Mouse (Mus musculus) hindbrain, embryonic 13.5 days (tissue): ENCODE measurements around the gene Limd2. TPM values are rescaled to one million over a fixed set of nuclear protein-coding genes. Genes with fewer than 3 reads are reported as not detected.
"Not testable (repeated sequence)": the region's sequence is repeated elsewhere in the genome, so short reads cannot be mapped to it uniquely, and the experiment has no call there.

ENCODE experiments used
- ATAC-seq: fragments of 200-750 bp; cut with Nextera tagmentation; 2 replicates; pipeline ENCODE4 v1.8.0; 2017; ENCODE audit warnings: moderate TSS enrichment; ENCODE audit not compliant: low FRiP score
- H3K27ac ChIP-seq: fragments of 300-500 bp; sonication (generic); 2 replicates; pipeline ENCODE4 v1.5.1; 2015; ENCODE audit warnings: inconsistent platforms, mild to moderate bottlenecking, moderate library complexity
- H3K27me3 ChIP-seq: fragments of 300-500 bp; sonication (generic); 2 replicates; pipeline ENCODE4 v1.6.1; 2015; ENCODE audit warnings: mild to moderate bottlenecking, inconsistent platforms
- H3K36me3 ChIP-seq: fragments of 300-500 bp; sonication (generic); 2 replicates; pipeline ENCODE4 v1.6.1; 2015; ENCODE audit warnings: mild to moderate bottlenecking, inconsistent platforms
- H3K4me1 ChIP-seq: fragments of 300-500 bp; sonication (generic); replicated peaks from 2 replicates; pipeline ENCODE4 v1.6.1; 2015; ENCODE audit warnings: inconsistent platforms
- H3K4me2 ChIP-seq: fragments of 300-500 bp; sonication (generic); 2 replicates; pipeline ENCODE4 v1.6.1; 2015; ENCODE audit warnings: inconsistent platforms, mild to moderate bottlenecking, moderate library complexity
- H3K4me3 ChIP-seq: fragments of 300-500 bp; sonication (generic); 2 replicates; pipeline ENCODE4 v1.5.1; 2015; ENCODE audit warnings: mild to moderate bottlenecking, inconsistent platforms
- H3K9ac ChIP-seq: fragments of 300-500 bp; sonication (generic); 2 replicates; pipeline ENCODE4 v1.6.1; 2015; ENCODE audit warnings: mild to moderate bottlenecking, inconsistent platforms
- H3K9me3 ChIP-seq: fragments of 300-500 bp; sonication (generic); 2 replicates; pipeline ENCODE4 v1.6.1; 2016; ENCODE audit warnings: inconsistent platforms
- WGBS: fragments of 180-500 bp; shearing (Covaris S2); methylation state at CpG from one replicate; pipeline ENCODE4 v1.1.7; 2015; 5-methylcytosine and 5-hydroxymethylcytosine counted together
- polyA plus RNA-seq: library from polyadenylated mRNA; unstranded; fragments of >200 nt; fragmentation: Nextera tagmentation; extraction: Ambion mirVana; gene quantifications from 2 replicates; pipeline ENCODE4 v1.2.1, GENCODE M21; 2015

Gene Limd2
- 197 and 211 TPM in 2 replicates for polyA plus RNA-seq

- Histone ChIP-seq H3K9me3 (no peaks in the 10 kb centered on the region), H3K4me2 (peak within 1 kb of the TSS; percentile 94), H3K4me3 (peak within 1 kb of the TSS; percentile 81), H3K36me3 (peaks cover 55% of the 10 kb centered on the region), H3K27ac (peak within 1 kb of the TSS; percentile 98), H3K4me1 (peaks cover 45% of the 10 kb centered on the region), H3K27me3 (no peaks in the 10 kb centered on the region), H3K9ac (peak within 1 kb of the TSS; percentile 97)
- 26% methylated on average over 22 of the region's 22 CpGs for WGBS
- peak; percentile 19 for ATAC-seq
Measured at GRCm38 (mm10) chr11:106160841-106161721, at the start of gene Limd2, which contains the start of gene Gm10840. Limd2 (minus strand) TSS chr11:106160860. Gm10840 (plus strand) TSS chr11:106160850.

- Histone ChIP-seq H3K27ac (no peak within 1 kb of the TSS), H3K9me3 (no peaks in the 10 kb centered on the region), H3K9ac (no peak within 1 kb of the TSS), H3K4me2 (no peak within 1 kb of the TSS), H3K27me3 (no peaks in the 10 kb centered on the region), H3K4me1 (no peaks in the 10 kb centered on the region), H3K36me3 (peaks cover 88% of the 10 kb centered on the region), H3K4me3 (no peak within 1 kb of the TSS)
- no peak for ATAC-seq
- 82% methylated on average over 5 of the region's 5 CpGs for WGBS
Measured at GRCm38 (mm10) chr11:106202123-106202465, 41.4 kb upstream of the Limd2 start, which contains the start of gene Strada. Strada (minus strand) TSS chr11:106202168.

- Histone ChIP-seq H3K4me1 (no peaks in the 10 kb centered on the region), H3K36me3 (peaks cover 86% of the 10 kb centered on the region), H3K9me3 (no peaks in the 10 kb centered on the region), H3K9ac (no peak overlapping the region), H3K4me3 (no peak overlapping the region), H3K27me3 (no peaks in the 10 kb centered on the region), H3K27ac (no peak overlapping the region), H3K4me2 (no peak overlapping the region)
- no peak for ATAC-seq
- 94% methylated on average over 19 of the region's 19 CpGs for WGBS
Measured at GRCm38 (mm10) chr11:106201337-106202122, 40.9 kb upstream of the Limd2 start.

- 90% methylated on average over 6 of the region's 6 CpGs for WGBS
- H3K9me3 ChIP-seq: no peaks in the 10 kb centered on the region
- no peak overlapping the region for H3K9ac ChIP-seq
- H3K36me3 ChIP-seq: peaks cover 83% of the 10 kb centered on the region
- ATAC-seq: no peak
- H3K4me2 ChIP-seq: no peak overlapping the region
- no peak overlapping the region for H3K4me3 ChIP-seq
- no peaks in the 10 kb centered on the region for H3K4me1 ChIP-seq
- no peaks in the 10 kb centered on the region for H3K27me3 ChIP-seq
- H3K27ac ChIP-seq: no peak overlapping the region
Measured at GRCm38 (mm10) chr11:106200756-106201155, 40.1 kb upstream of the Limd2 start.

GRCm38 (mm10) chr11:106199997-106200396, 39.3 kb upstream of the Limd2 start:
- not testable (repeated sequence) for ATAC-seq, H3K9me3 ChIP-seq, H3K4me2 ChIP-seq, H3K9ac ChIP-seq, H3K27me3 ChIP-seq, H3K27ac ChIP-seq, H3K4me1 ChIP-seq, H3K4me3 ChIP-seq
- H3K36me3 ChIP-seq: peaks cover 76% of the 10 kb centered on the region
- 97% methylated on average over 7 of the region's 7 CpGs for WGBS

GRCm38 (mm10) chr11:106198277-106198676, 37.6 kb upstream of the Limd2 start:
- peaks cover 61% of the 10 kb centered on the region for H3K36me3 ChIP-seq
- no peak overlapping the region for H3K9ac ChIP-seq
- no peak for ATAC-seq
- no peaks in the 10 kb centered on the region for H3K27me3 ChIP-seq
- no peaks in the 10 kb centered on the region for H3K9me3 ChIP-seq
- no peaks in the 10 kb centered on the region; the same call in 1 of the 2 replicates for H3K4me1 ChIP-seq
- 91% methylated on average over 4 of the region's 4 CpGs for WGBS
- no peak overlapping the region for H3K4me3 ChIP-seq
- no peak overlapping the region for H3K27ac ChIP-seq
- H3K4me2 ChIP-seq: no peak overlapping the region

- H3K9me3 ChIP-seq: no peaks in the 10 kb centered on the region
- H3K4me1 ChIP-seq: peaks cover 9% of the 10 kb centered on the region
- no peaks in the 10 kb centered on the region for H3K27me3 ChIP-seq
- no peak overlapping the region for H3K9ac ChIP-seq
- H3K4me2 ChIP-seq: no peak overlapping the region
- peaks cover 34% of the 10 kb centered on the region for H3K36me3 ChIP-seq
- no peak overlapping the region for H3K27ac ChIP-seq
- no peak overlapping the region for H3K4me3 ChIP-seq
- ATAC-seq: no peak
Measured at GRCm38 (mm10) chr11:106195341-106195740, 34.7 kb upstream of the Limd2 start.

- H3K36me3 ChIP-seq: peaks cover 31% of the 10 kb centered on the region
- no peak overlapping the region for H3K27ac ChIP-seq
- no peaks in the 10 kb centered on the region for H3K9me3 ChIP-seq
- no peaks in the 10 kb centered on the region for H3K27me3 ChIP-seq
- H3K4me1 ChIP-seq: peaks cover 9% of the 10 kb centered on the region
- H3K9ac ChIP-seq: no peak overlapping the region
- 89% methylated on average over 7 of the region's 7 CpGs for WGBS
- no peak overlapping the region for H3K4me3 ChIP-seq
- H3K4me2 ChIP-seq: no peak overlapping the region
- ATAC-seq: no peak
Measured at GRCm38 (mm10) chr11:106194891-106195290, 34.2 kb upstream of the Limd2 start.

GRCm38 (mm10) chr11:106194155-106194541, 33.5 kb upstream of the Limd2 start:
- Histone ChIP-seq H3K4me2 (peak overlapping the region; percentile 81), H3K4me3 (peak overlapping the region; percentile 76), H3K9ac (peak overlapping the region; percentile 90), H3K9me3 (no peaks in the 10 kb centered on the region), H3K36me3 (peaks cover 27% of the 10 kb centered on the region), H3K4me1 (peaks cover 9% of the 10 kb centered on the region), H3K27me3 (no peaks in the 10 kb centered on the region), H3K27ac (peak overlapping the region; percentile 91)
- WGBS: 35% methylated on average over 3 of the region's 3 CpGs
- no peak for ATAC-seq

- peaks cover 9% of the 10 kb centered on the region for H3K4me1 ChIP-seq
- under 1% methylated on average over 44 of the region's 44 CpGs for WGBS
- no peaks in the 10 kb centered on the region for H3K9me3 ChIP-seq
- H3K4me3 ChIP-seq: peak overlapping the region; percentile 76
- ATAC-seq: peak; percentile 97
- peaks cover 22% of the 10 kb centered on the region for H3K36me3 ChIP-seq
- H3K4me2 ChIP-seq: peak overlapping the region; percentile 81
- H3K27ac ChIP-seq: peak overlapping the region; percentile 91
- H3K27me3 ChIP-seq: no peaks in the 10 kb centered on the region
- peak overlapping the region; percentile 90 for H3K9ac ChIP-seq
Measured at GRCm38 (mm10) chr11:106193371-106194154, 32.9 kb upstream of the Limd2 start.

GRCm38 (mm10) chr11:106192657-106193370, 32.2 kb upstream of the Limd2 start:
- peaks cover 9% of the 10 kb centered on the region for H3K4me1 ChIP-seq
- no peaks in the 10 kb centered on the region for H3K27me3 ChIP-seq
- peak overlapping the region; percentile 76 for H3K4me3 ChIP-seq
- peak; percentile 30; the same call in 1 of the 2 replicates for ATAC-seq
- peak overlapping the region; percentile 91 for H3K27ac ChIP-seq
- peaks cover 14% of the 10 kb centered on the region for H3K36me3 ChIP-seq
- peak overlapping the region; percentile 90 for H3K9ac ChIP-seq
- 11% methylated on average over 19 of the region's 19 CpGs for WGBS
- H3K4me2 ChIP-seq: peak overlapping the region; percentile 81
- H3K9me3 ChIP-seq: no peaks in the 10 kb centered on the region
